Mouse (Mus musculus) ES-Bruce4 (cell line): ENCODE measurements at regions not wholly inside any gene's neighbourhood (a gene's known extent, or its start where the extent isn't known, plus 50 kb on each side); places are given as distances from the start of the nearest gene placed in this dataset.

Experiments used
- H3K27ac ChIP-seq: 2 replicates; pipeline ENCODE4 v1.5.1; 2012; ENCODE audit warnings: low read length, inconsistent platforms; ENCODE audit not compliant: insufficient read depth
- H3K27me3 ChIP-seq: 2 replicates; pipeline ENCODE4 v1.6.1; 2012; ENCODE audit warnings: mild to moderate bottlenecking, low read length, inconsistent platforms; ENCODE audit not compliant: control insufficient read depth, poor library complexity, insufficient read depth, severe bottlenecking
- H3K36me3 ChIP-seq: 2 replicates; pipeline ENCODE4 v1.6.1; 2012; ENCODE audit warnings: inconsistent platforms, mild to moderate bottlenecking, low read length, moderate library complexity; ENCODE audit not compliant: control insufficient read depth, poor library complexity, insufficient read depth, severe bottlenecking
- H3K4me1 ChIP-seq: one replicate; pipeline ENCODE4 v1.8.1; 2011; ENCODE audit warnings: low read length; ENCODE audit not compliant: control insufficient read depth, insufficient read depth
- H3K4me3 ChIP-seq: 2 replicates; pipeline ENCODE4 v1.5.1; 2011; ENCODE audit warnings: low read depth, mild to moderate bottlenecking, low read length
- H3K9ac ChIP-seq: 2 replicates; pipeline ENCODE4 v1.6.1; 2012; ENCODE audit warnings: low read depth, mild to moderate bottlenecking, inconsistent platforms; ENCODE audit not compliant: poor library complexity, severe bottlenecking
- H3K9me3 ChIP-seq: replicated peaks from 2 replicates; pipeline ENCODE4 v1.6.1; 2012; ENCODE audit warnings: mild to moderate bottlenecking, low read length, inconsistent platforms; ENCODE audit not compliant: control insufficient read depth, poor library complexity, insufficient read depth, severe bottlenecking
- CTCF ChIP-seq: IDR thresholded peaks from one replicate; pipeline ENCODE4 v1.8.1; 2011; ENCODE audit warnings: low read depth, low read length
- EP300 ChIP-seq: IDR thresholded peaks from 2 replicates; pipeline ENCODE4 v1.6.1; 2011; ENCODE audit warnings: low read depth, low read length; ENCODE audit not compliant: insufficient read depth
- POLR2A ChIP-seq: IDR thresholded peaks from one replicate; pipeline ENCODE4 v1.8.1; 2011; ENCODE audit warnings: low read length; ENCODE audit not compliant: insufficient read depth

DNA sequence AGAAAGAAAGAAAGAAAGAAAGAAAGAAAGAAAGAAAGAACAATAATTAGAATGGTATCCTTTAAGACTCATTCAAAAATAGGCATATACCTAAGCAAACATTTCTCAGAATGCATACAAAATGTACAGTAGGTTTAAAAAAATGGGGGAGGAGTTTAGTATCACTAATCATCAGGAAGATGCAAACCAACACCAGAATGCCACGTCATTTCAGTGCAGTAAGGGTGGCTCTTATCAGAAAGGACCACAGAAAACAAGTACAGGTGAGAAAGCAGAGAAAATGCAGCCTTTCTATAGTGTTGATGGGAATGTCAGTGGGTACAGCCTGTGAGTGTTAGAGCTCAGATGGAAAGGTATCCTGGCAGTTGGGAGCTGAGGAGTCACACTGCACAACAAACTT is 55.6 kb upstream of the Gm47985 start:
- no peak for TF ChIP-seq POLR2A
- no peak for TF ChIP-seq EP300
- TF ChIP-seq CTCF, result no peak
- no peak overlapping the region for H3K9ac ChIP-seq
- H3K36me3 ChIP-seq, result no peaks in the 10 kb centered on the region
- H3K4me1 ChIP-seq, result no peaks in the 10 kb centered on the region
- H3K27me3 ChIP-seq, result no peaks in the 10 kb centered on the region; the same call in 1 of the 2 replicates
- H3K9me3 ChIP-seq, result no peaks in the 10 kb centered on the region
- no peak overlapping the region for H3K4me3 ChIP-seq
- no peak overlapping the region for H3K27ac ChIP-seq

DNA sequence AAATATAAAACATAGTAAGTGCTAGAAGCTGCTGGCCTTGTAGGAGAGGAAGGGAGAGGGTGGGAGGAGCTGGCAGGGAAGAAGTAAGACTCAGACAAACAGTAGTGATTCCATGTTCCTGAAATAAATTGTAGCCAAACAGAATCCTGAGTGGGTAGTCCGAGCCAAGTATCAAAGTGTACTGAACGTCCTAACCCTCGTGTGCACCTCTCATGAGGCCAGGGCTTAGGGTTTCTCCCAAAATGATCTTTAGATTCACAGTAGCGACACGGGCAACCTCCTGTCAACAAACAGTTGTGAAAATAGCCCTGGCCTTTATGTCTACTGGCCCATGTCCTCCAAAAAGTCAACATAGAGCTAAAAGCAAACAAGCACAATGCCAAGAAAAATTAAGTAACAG is 54.3 kb upstream of the Gm47985 start:
- H3K4me1 ChIP-seq, result no peaks in the 10 kb centered on the region
- H3K9ac ChIP-seq, result no peak overlapping the region
- no peaks in the 10 kb centered on the region for H3K36me3 ChIP-seq
- no peaks in the 10 kb centered on the region; the same call in 1 of the 2 replicates for H3K27me3 ChIP-seq
- TF ChIP-seq EP300 (no peak), POLR2A (no peak), CTCF (no peak)
- no peak overlapping the region for H3K4me3 ChIP-seq
- H3K27ac ChIP-seq, result no peak overlapping the region
- H3K9me3 ChIP-seq, result no peaks in the 10 kb centered on the region

DNA sequence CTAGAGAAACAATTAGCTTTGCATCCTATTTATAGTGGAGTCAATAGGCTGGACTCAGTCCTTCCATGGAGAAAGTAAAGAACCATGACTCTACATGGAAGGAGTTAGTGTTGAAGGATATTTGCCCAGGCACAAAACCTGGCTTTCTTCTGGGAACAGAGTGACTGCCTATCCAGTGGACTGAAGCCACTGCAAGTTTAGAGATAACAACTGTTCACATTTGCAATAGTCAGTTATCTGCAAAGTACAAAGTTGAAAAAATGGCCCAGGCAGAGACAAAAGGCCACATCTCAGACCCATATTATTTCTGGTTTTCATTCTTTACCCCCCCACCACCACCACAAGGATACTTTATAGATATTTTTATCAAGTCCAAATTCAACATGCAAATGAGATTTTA is 53.4 kb upstream of the Gm47985 start:
- Histone ChIP-seq H3K9ac (no peak overlapping the region), H3K4me3 (no peak overlapping the region), H3K27me3 (no peaks in the 10 kb centered on the region; the same call in 1 of the 2 replicates), H3K27ac (no peak overlapping the region), H3K9me3 (no peaks in the 10 kb centered on the region), H3K36me3 (no peaks in the 10 kb centered on the region), H3K4me1 (no peaks in the 10 kb centered on the region)
- no peak for TF ChIP-seq POLR2A
- TF ChIP-seq CTCF, result no peak
- TF ChIP-seq EP300, result no peak

DNA sequence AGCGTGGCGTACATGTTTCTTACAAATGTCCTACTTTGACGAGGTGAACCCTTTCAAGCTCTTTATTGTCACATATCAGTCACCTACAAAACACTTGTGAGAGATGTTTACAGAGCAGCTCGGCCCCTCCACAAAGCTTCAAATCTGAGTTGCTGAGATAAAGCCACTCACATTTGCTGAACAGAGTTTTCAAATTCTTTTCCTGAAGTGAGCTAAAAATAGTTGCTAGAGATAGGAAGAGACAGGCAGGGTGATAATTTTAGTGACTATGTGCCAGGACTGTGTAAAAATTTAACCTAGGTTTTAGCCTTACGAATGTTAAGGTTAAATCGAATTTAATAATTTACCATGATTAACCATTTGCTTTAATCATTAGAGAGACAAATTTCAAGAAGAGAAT is 52.3 kb upstream of the Gm47985 start:
- H3K4me1 ChIP-seq, result no peaks in the 10 kb centered on the region
- no peaks in the 10 kb centered on the region for H3K9me3 ChIP-seq
- H3K36me3 ChIP-seq, result no peaks in the 10 kb centered on the region
- no peak overlapping the region for H3K27ac ChIP-seq
- H3K4me3 ChIP-seq, result no peak overlapping the region
- no peak overlapping the region for H3K9ac ChIP-seq
- TF ChIP-seq POLR2A (no peak), CTCF (no peak), EP300 (no peak)
- H3K27me3 ChIP-seq, result no peaks in the 10 kb centered on the region; the same call in 1 of the 2 replicates

DNA sequence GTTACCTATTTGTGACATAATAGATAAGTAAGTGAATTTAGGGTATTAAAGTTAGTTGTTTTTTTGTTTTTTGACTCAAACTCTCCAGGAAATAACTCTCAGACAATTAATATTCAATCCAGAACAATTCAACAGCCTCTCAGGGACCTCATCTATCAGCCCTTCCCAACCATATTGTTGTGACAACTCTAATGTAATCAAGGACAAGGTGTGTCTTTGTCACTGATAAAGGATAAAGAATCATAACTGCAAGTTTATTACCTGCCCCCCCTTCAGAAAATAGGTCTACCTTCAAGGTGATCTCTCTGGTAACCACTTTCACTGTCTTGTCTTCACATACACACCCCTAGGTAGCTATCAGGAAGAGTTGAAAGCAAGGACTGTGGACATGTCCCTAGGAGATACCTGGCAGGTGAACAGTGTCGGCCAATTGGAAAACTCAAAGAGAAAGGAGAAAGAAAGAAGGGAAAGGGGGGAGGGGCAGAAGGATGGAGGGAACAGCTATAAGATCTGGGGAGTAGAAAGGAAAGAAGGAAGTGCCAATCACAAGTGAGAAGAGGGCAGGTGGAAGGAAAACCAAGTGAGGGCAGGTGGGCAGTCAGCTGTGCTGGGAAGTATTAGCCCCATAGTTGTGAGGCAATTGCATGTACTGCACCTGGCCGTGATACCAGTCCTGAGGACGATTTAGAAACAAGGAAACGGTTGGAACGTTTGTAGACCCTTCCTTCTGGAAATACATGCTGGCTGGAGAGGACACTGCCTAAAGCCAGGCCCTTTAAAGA is 51.3 kb upstream of the Gm47985 start:
- Histone ChIP-seq H3K9ac (no peak overlapping the region), H3K9me3 (no peaks in the 10 kb centered on the region), H3K27me3 (no peaks in the 10 kb centered on the region; the same call in 1 of the 2 replicates), H3K36me3 (no peaks in the 10 kb centered on the region), H3K4me1 (no peaks in the 10 kb centered on the region), H3K4me3 (no peak overlapping the region), H3K27ac (no peak overlapping the region)
- TF ChIP-seq POLR2A (no peak), EP300 (no peak), CTCF (no peak)

DNA sequence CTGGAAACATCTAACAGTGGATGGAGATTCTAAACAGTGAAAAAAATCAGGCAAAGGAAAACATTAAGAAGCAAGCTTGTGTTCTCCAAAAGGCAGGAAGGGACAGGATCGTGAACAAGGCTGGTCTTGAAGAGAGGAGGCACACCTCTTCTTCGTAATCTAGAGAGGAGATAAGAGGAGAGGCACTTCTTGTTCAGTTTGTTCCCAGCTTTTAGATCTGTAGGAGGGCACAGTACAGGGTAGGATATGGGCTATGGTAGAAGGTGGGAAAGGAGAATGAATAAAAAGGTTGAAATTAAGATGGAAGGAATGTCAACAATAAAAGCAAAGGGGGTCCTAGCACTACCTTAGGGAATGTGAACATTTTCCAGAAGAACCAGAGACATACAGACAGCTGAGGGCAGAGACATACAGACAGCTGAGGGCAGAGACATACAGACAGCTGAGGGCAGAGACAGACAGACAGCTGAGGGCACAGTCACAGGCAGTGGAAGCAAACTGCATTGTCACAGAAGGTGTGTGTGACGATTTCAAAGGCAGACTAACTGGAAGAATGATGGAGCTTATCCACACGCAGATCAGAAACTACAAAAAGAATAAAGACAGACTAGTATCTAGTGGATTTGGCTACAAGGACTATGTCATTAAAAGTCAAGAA is 50.6 kb upstream of the Gm47985 start:
- H3K9ac ChIP-seq, result no peak overlapping the region

More for the DNA sequence above, 50.6 kb upstream of the Gm47985 start:
- H3K4me1 ChIP-seq, result no peaks in the 10 kb centered on the region
- no peak overlapping the region for H3K4me3 ChIP-seq
- no peak overlapping the region for H3K27ac ChIP-seq
- H3K36me3 ChIP-seq, result no peaks in the 10 kb centered on the region
- TF ChIP-seq EP300 (no peak), CTCF (no peak), POLR2A (no peak)
- H3K27me3 ChIP-seq, result no peaks in the 10 kb centered on the region; the same call in 1 of the 2 replicates
- no peaks in the 10 kb centered on the region for H3K9me3 ChIP-seq
